Mouse (Mus musculus) activated CD4-positive, CD25-positive, alpha-beta regulatory T cell, adult 4 months (primary cell): ENCODE measurements around the gene Ppp4c. TPM values are rescaled to one million over a fixed set of nuclear protein-coding genes. Genes with fewer than 3 reads are reported as not detected.

Experiments
- ATAC-seq: one replicate; pipeline ENCODE4 v1.8.0; 2017
- polyA plus RNA-seq, 2 experiments: library from polyadenylated mRNA; unstranded; fragments of 100-300 nt; shearing (Covaris generic); gene quantifications; one replicate each; pipeline ENCODE4 v1.2.1; 2017

Ppp4c gene
- polyA plus RNA-seq, 2 experiments from 2014 or later = 133 to 149 TPM

- no peak for ATAC-seq
Measured at GRCm38 (mm10) chr7:126801057-126801422, 8.7 kb upstream of the Ppp4c start.

- ATAC-seq = no peak
Measured at GRCm38 (mm10) chr7:126800269-126801056, 8.2 kb upstream of the Ppp4c start.

GRCm38 (mm10) chr7:126799468-126800268 is 7.4 kb upstream of the Ppp4c start:
- peak; percentile 66 for ATAC-seq

- peak; percentile 86 for ATAC-seq
Measured at GRCm38 (mm10) chr7:126799050-126799467, 6.8 kb upstream of the Ppp4c start.

GRCm38 (mm10) chr7:126798127-126799049 is 6.1 kb upstream of the Ppp4c start:
- ATAC-seq = peak; percentile 13

- ATAC-seq = no peak
Measured at GRCm38 (mm10) chr7:126797411-126798126, 5.3 kb upstream of the Ppp4c start, which contains the start of gene Fam57b. TSS of gene Fam57b (plus strand) at chr7:126797668.

- no peak for ATAC-seq
Measured at GRCm38 (mm10) chr7:126796350-126796932, 4.1 kb upstream of the Ppp4c start.

- no peak for ATAC-seq
Measured at GRCm38 (mm10) chr7:126795387-126796317, 3.4 kb upstream of the Ppp4c start.

- peak; percentile 33 for ATAC-seq
Measured at GRCm38 (mm10) chr7:126794271-126794605, 1.9 kb upstream of the Ppp4c start.

GRCm38 (mm10) chr7:126793456-126794270 is 1.4 kb upstream of the Ppp4c start:
- ATAC-seq = no peak

GRCm38 (mm10) chr7:126792721-126793443 is 586 bp upstream of the Ppp4c start:
- ATAC-seq = no peak

GRCm38 (mm10) chr7:126789141-126789540 is 3.2 kb downstream of the Ppp4c start:
- ATAC-seq = no peak

- no peak for ATAC-seq
Measured at GRCm38 (mm10) chr7:126786142-126786541, 6.2 kb downstream of the Ppp4c start.

- ATAC-seq = no peak
Measured at GRCm38 (mm10) chr7:126785056-126785455, 7.2 kb downstream of the Ppp4c start.

- no peak for ATAC-seq
Measured at GRCm38 (mm10) chr7:126784469-126784868, 7.8 kb downstream of the Ppp4c start.

GRCm38 (mm10) chr7:126782693-126783092 is 9.6 kb downstream of the Ppp4c start:
- no peak for ATAC-seq

- ATAC-seq = no peak
Measured at GRCm38 (mm10) chr7:126781661-126782370, 10.5 kb downstream of the Ppp4c start.

- ATAC-seq = no peak
Measured at GRCm38 (mm10) chr7:126780971-126781635, 11.2 kb downstream of the Ppp4c start, which contains the start of gene Tbx6. TSS of gene Tbx6 (plus strand) at chr7:126781483.
